Mouse (Mus musculus) megakaryocyte progenitor cell, adult 5-6 weeks (primary cell): ENCODE measurements around the gene Tmem37. TPM values are rescaled to one million over a fixed set of nuclear protein-coding genes. Genes with fewer than 3 reads are reported as not detected.

Source experiments
- ATAC-seq: replicated peaks from 2 replicates; pipeline ENCODE4 v1.8.0; 2016; ENCODE audit warnings: mild to moderate bottlenecking, moderate TSS enrichment, inconsistent platforms; ENCODE audit not compliant: poor library complexity
- total RNA-seq, 2 experiments: library from RNA; stranded (forward) in 1 of 2; stranded (reverse) in 1 of 2; fragments of 157-497, 149-512 nt in 1 of 2; fragments of 200-1000 nt in 1 of 2; gene quantifications; 2 replicates each; pipeline versions ENCODE4 v1.2.3 to v1.2.4; 2015 to 2017

Tmem37 gene
- total RNA-seq, 2 experiments from 2014 or later: 0.12 to 0.46 TPM

- ATAC-seq: no peak
Measured at GRCm38 (mm10) chr1:120060687-120061086, 13.2 kb downstream of the Tmem37 start.

- no peak for ATAC-seq
Measured at GRCm38 (mm10) chr1:120057674-120058430, 16.0 kb downstream of the Tmem37 start.

GRCm38 (mm10) chr1:120057044-120057443, 16.8 kb downstream of the Tmem37 start:
- peak; percentile 70 for ATAC-seq

GRCm38 (mm10) chr1:120056236-120056635, 17.6 kb downstream of the Tmem37 start:
- ATAC-seq: no peak

- peak; percentile 83 for ATAC-seq
Measured at GRCm38 (mm10) chr1:120055475-120055874, 18.4 kb downstream of the Tmem37 start.

- ATAC-seq: no peak
Measured at GRCm38 (mm10) chr1:120054997-120055396, 18.9 kb downstream of the Tmem37 start.

GRCm38 (mm10) chr1:120051070-120051469, 22.8 kb downstream of the Tmem37 start:
- ATAC-seq: no peak

GRCm38 (mm10) chr1:120047325-120047724, 26.5 kb downstream of the Tmem37 start:
- peak; percentile 18; the same call in 1 of the 2 replicates for ATAC-seq

GRCm38 (mm10) chr1:120044584-120044983, 29.3 kb downstream of the Tmem37 start:
- ATAC-seq: peak; percentile 88

GRCm38 (mm10) chr1:120042421-120042820, 31.5 kb downstream of the Tmem37 start:
- ATAC-seq: no peak

GRCm38 (mm10) chr1:120038594-120038993, 35.3 kb downstream of the Tmem37 start:
- 0 out of 2 replicates have a peak, but pooled peaks have one; percentile 35 for ATAC-seq

- ATAC-seq: 0 out of 2 replicates have a peak, but pooled peaks have one; percentile 7
Measured at GRCm38 (mm10) chr1:120037021-120037683, 36.7 kb downstream of the Tmem37 start.

- no peak for ATAC-seq
Measured at GRCm38 (mm10) chr1:120035456-120036034, 38.3 kb downstream of the Tmem37 start.

GRCm38 (mm10) chr1:120034793-120035192, 39.1 kb downstream of the Tmem37 start:
- no peak for ATAC-seq

- no peak for ATAC-seq
Measured at GRCm38 (mm10) chr1:120033469-120033854, 40.4 kb downstream of the Tmem37 start.

- ATAC-seq: peak; percentile 95
Measured at GRCm38 (mm10) chr1:120032804-120033468, 40.9 kb downstream of the Tmem37 start.

GRCm38 (mm10) chr1:120030474-120030873, 43.4 kb downstream of the Tmem37 start:
- ATAC-seq: no peak

GRCm38 (mm10) chr1:120027693-120028092, 46.2 kb downstream of the Tmem37 start:
- ATAC-seq: 0 out of 2 replicates have a peak, but pooled peaks have one; percentile 21

GRCm38 (mm10) chr1:120025050-120025439, 48.8 kb downstream of the Tmem37 start:
- no peak for ATAC-seq

GRCm38 (mm10) chr1:120024331-120025049, 49.4 kb downstream of the Tmem37 start:
- no peak for ATAC-seq

GRCm38 (mm10) chr1:120021951-120022350, 51.9 kb downstream of the Tmem37 start:
- no peak for ATAC-seq
